Mouse (Mus musculus) embryonic fibroblast, embryonic 13.5 days (primary cell): Measurements from ENCODE around the gene Slc35d1. TPM values are rescaled to one million over a fixed set of nuclear protein-coding genes. Genes with fewer than 3 reads are reported as not detected.
"Not testable (repeated sequence)": the region's sequence is repeated elsewhere in the genome, so short reads cannot be mapped to it uniquely, and the experiment has no call there.

Source experiments
- H3K27ac ChIP-seq: 2 replicates; pipeline ENCODE4 v1.5.1; 2012; ENCODE audit warnings: low read length, control low read depth, inconsistent platforms; ENCODE audit not compliant: insufficient read depth
- H3K4me1 ChIP-seq: 2 replicates; pipeline ENCODE4 v1.6.1; 2011; ENCODE audit warnings: low read length; ENCODE audit not compliant: control insufficient read depth, insufficient read depth
- H3K4me3 ChIP-seq: 2 replicates; pipeline ENCODE4 v1.5.1; 2011; ENCODE audit warnings: mild to moderate bottlenecking, control low read depth, low read length; ENCODE audit not compliant: insufficient read depth
- CTCF ChIP-seq: IDR thresholded peaks from 2 replicates; pipeline ENCODE4 v1.5.1; 2011; ENCODE audit warnings: mild to moderate bottlenecking, control low read depth, low read length, moderate library complexity, borderline replicate concordance; ENCODE audit not compliant: insufficient read depth
- POLR2A ChIP-seq: IDR thresholded peaks from 2 replicates; pipeline ENCODE4 v1.6.1; 2011; ENCODE audit warnings: low read depth, mild to moderate bottlenecking, control low read depth, low read length, moderate library complexity
- polyA plus RNA-seq: library from polyadenylated mRNA; stranded (reverse); fragments of >200 nt; gene quantifications from 2 replicates; pipeline ENCODE4 v1.2.4, GENCODE M21; 2011; ENCODE audit warnings: low read depth; ENCODE audit not compliant: missing spikeins, insufficient read length

Slc35d1 gene
- polyA plus RNA-seq, 1 experiment, result 14.0 TPM

GRCm38 (mm10) chr4:103192421-103192820, 22.5 kb downstream of the Slc35d1 start:
- H3K4me3 ChIP-seq, result no peak overlapping the region
- peaks cover 8% of the 10 kb centered on the region for H3K4me1 ChIP-seq
- TF ChIP-seq POLR2A (no peak), CTCF (no peak)
- H3K27ac ChIP-seq, result no peak overlapping the region

GRCm38 (mm10) chr4:103188786-103189640, 26.0 kb downstream of the Slc35d1 start:
- TF ChIP-seq CTCF (no peak), POLR2A (no peak)
- H3K4me1 ChIP-seq, result peaks cover 8% of the 10 kb centered on the region
- no peak overlapping the region for H3K4me3 ChIP-seq
- H3K27ac ChIP-seq, result peak overlapping the region; percentile 86

GRCm38 (mm10) chr4:103180300-103180888, 34.6 kb downstream of the Slc35d1 start:
- Histone ChIP-seq H3K27ac (no peak overlapping the region), H3K4me3 (no peak overlapping the region), H3K4me1 (peaks cover 4% of the 10 kb centered on the region; the same call in 1 of the 2 replicates)
- TF ChIP-seq POLR2A, result no peak
- TF ChIP-seq CTCF, result no peak

- Histone ChIP-seq H3K4me1 (peaks cover 4% of the 10 kb centered on the region; the same call in 1 of the 2 replicates), H3K4me3 (no peak overlapping the region), H3K27ac (no peak overlapping the region)
- TF ChIP-seq POLR2A (no peak), CTCF (no peak)
Observed at GRCm38 (mm10) chr4:103179581-103179980, 35.4 kb downstream of the Slc35d1 start.

- Histone ChIP-seq H3K4me3 (no peak overlapping the region), H3K4me1 (peaks cover 4% of the 10 kb centered on the region; the same call in 1 of the 2 replicates), H3K27ac (0 out of 2 replicates have a peak overlapping the region, but pooled peaks have one; percentile 22)
- TF ChIP-seq CTCF, result no peak
- no peak for TF ChIP-seq POLR2A
Observed at GRCm38 (mm10) chr4:103178635-103179318, 36.2 kb downstream of the Slc35d1 start.

GRCm38 (mm10) chr4:103177681-103178080, 37.3 kb downstream of the Slc35d1 start:
- no peak overlapping the region for H3K27ac ChIP-seq
- TF ChIP-seq CTCF (no peak), POLR2A (no peak)
- H3K4me3 ChIP-seq, result no peak overlapping the region
- peaks cover 4% of the 10 kb centered on the region; the same call in 1 of the 2 replicates for H3K4me1 ChIP-seq

GRCm38 (mm10) chr4:103174001-103174400, 41.0 kb downstream of the Slc35d1 start:
- TF ChIP-seq CTCF, result no peak
- no peak for TF ChIP-seq POLR2A
- Histone ChIP-seq H3K4me1 (peaks cover 2% of the 10 kb centered on the region; the same call in 1 of the 2 replicates), H3K27ac (no peak overlapping the region), H3K4me3 (no peak overlapping the region)

GRCm38 (mm10) chr4:103173507-103173906, 41.5 kb downstream of the Slc35d1 start:
- TF ChIP-seq CTCF (no peak), POLR2A (no peak)
- no peak overlapping the region for H3K27ac ChIP-seq
- peaks cover 2% of the 10 kb centered on the region; the same call in 1 of the 2 replicates for H3K4me1 ChIP-seq
- H3K4me3 ChIP-seq, result no peak overlapping the region

- Histone ChIP-seq H3K4me3 (no peak overlapping the region), H3K4me1 (no peaks in the 10 kb centered on the region), H3K27ac (no peak overlapping the region)
- no peak for TF ChIP-seq POLR2A
- TF ChIP-seq CTCF, result no peak
Observed at GRCm38 (mm10) chr4:103171256-103171655, 43.7 kb downstream of the Slc35d1 start.

- H3K4me1 ChIP-seq, H3K4me3 ChIP-seq, H3K27ac ChIP-seq: not testable (repeated sequence)
Observed at GRCm38 (mm10) chr4:103166198-103166597, 48.8 kb downstream of the Slc35d1 start.
